Mouse (Mus musculus) c-Kit-positive CD71-positive TER-119-positive erythroid progenitor cells, embryonic 14.5 days (primary cell): ENCODE data around the gene Tuba1c.

ENCODE experiments used
- DNase-seq: peaks from one replicate; pipeline ENCODE4 v3.0.0-alpha.2; 2013; ENCODE audit warnings: low spot score

The Tuba1c gene

DNA sequence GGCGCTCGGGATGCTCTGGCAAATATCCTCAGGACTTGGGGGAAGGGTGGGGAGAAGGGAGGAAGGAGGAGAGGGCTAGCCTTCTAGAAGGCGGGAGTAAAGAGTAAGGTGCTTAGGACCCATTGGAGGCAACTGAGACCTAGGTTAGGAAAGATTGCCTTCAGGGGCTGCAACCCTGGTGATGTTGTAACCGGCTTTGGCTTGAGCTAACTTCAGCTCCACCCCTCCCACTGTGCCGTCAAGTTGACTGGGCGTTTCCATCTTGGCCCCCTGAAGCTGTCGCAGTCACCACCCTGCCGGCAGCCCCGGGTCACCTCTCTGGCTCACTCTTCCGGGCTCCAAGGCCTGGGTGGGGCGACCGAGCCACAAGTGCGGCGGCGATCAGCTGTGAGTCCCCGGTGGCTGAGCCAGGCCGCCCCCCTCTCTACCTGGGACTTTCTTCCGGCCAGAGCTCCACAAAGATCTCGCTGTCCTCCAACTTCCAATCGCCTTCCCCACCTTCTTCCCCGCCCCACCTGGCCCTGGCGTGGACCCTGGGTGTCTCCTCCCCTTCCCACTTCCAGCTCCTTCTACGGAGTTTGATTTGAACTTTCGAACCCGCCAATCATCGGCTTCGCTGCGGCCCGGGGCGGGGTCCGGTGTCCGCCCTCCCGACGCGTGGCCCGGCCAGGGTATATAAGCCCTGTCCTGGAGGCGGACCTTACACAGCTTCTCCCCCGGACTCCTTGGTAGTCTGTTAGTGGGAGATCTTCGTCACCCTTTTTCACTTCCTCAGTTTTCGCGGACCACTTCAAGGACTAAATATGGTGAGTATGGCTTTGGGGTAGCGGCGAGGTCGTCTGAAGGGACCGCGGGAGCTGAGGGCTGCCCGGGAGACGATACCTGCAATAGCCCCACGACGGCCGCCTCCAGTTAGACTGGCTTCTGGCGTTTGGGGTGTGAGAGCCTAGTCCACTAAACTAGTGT lies at the start of gene Tuba1c:
Gene Tuba1c (plus strand): TSS at position 273 of the 966 bp plus-strand sequence.
- DNase-seq, result peak; percentile 95

GRCm38 (mm10) chr15:98980012-98980614 lies 49.6 kb upstream of the Tuba1c start:
- no peak for DNase-seq

- DNase-seq, result no peak
Measured at GRCm38 (mm10) chr15:98982100-98982499, 47.6 kb upstream of the Tuba1c start.

- DNase-seq, result no peak
Measured at GRCm38 (mm10) chr15:98983431-98984081, 46.1 kb upstream of the Tuba1c start.

DNA sequence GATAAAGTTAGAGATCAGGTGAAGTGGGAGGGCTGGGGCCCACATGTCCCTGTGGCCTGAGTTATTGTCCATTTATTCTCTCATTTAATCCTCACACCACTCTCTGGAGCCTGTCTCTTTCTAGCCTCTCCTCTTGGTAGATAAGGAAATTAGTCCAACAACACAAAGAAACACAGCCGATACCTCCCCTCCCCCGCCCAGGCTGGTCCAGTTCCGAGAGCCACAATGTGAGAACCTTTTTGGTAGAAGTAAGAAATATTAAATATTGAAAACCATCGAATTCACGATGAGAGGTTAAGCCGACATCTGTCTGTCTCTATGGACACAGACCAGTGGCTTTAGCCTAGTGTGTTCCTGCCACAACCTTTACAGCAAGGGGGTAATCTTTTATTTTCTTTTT lies 45.0 kb upstream of the Tuba1c start:
- no peak for DNase-seq

DNA sequence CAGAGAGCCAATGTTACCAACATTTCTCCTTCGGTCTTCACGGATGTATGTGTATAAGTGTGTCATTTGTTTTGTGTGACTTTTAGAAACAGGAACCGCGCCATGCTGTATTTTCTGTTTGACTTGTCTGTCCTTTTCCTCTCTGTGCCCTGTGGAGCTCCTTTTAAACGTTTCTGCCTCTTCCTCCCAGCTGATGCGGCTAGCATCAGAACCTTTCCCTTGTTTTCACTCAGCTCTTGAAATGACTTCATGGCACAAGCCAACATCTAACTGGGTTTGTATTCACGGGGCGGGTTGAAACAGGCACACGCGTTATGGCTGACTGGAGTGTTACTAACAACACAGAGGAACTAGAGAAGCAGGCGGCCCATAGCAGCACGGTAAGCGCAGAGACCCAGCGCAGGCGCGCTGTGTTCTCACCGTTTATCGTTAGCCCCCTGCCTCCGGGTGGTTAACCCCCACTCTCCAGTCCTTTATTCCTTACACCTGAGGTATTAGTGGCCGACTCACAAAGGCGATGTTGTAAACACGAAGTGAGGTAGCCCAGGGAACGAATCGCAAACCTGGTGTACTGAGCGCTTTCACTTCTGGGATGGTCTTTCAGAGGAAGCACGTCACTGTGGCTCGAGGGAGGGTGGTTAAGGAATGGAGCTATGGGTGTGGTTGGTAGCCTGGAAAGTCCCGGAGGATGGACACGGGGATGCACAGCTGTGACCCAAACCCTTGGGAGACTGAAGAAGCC lies 44.3 kb upstream of the Tuba1c start:
- peak; percentile 74 for DNase-seq

DNA sequence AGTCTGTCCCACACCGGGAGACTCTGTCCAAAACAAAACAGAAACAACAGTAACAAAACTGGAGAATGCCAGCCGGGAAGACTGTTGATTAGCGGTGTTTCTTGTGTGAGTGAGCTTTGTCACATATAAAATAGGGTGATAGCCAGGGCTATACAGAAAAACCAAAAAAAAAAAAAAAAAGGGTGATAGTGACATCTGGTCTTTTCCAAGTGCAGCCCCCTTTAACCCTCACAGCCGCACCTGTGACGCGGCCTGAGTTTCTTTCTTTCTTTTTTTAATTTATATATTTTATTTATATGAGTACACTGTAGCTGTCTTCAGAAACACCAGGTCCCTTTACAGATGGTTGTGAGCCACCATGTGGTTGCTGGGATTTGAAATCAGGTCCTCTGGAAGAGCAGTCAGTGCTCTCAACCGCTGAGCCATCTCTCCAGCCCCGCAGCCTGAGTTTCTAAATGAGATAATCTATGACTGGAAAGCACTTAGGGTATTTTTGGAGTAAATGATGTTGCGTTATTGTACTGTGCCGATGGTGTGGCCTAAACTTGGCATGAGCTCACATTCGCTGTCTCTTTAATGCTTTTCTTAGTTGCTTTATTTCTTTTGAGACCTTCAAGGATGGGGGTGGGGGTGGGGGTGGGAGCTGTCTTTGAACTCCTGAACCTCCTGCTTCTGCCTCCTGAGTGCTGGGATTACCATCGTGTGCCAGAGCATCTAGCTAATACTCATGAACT lies 43.5 kb upstream of the Tuba1c start:
- DNase-seq, result no peak

DNA sequence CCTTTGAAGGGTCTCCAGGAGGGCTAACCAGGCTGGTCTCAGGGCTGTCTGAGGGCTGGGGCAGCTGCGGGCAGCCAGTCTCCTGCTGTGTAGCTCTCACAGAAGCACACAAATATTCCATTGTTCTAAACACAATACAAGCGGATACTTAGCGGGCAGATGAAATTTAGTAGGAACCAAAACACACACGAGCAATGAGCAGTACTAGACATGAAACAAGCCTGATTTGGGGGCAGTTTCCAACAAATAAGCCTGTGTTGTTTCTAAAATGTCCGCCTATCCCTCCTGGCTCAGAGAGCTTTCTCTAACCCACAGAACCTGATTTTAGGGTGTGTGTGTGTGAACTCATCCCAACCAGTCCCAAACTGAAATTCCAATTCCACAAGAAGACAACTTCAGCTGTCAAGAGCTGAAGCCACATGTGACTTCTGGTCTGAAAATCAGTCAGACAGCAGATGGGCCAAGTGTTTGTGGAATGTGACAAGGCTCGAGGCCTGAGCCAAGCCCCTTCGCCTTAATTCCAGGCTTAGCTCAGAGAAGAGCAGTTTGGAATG lies 42.5 kb upstream of the Tuba1c start:
- no peak for DNase-seq

DNA sequence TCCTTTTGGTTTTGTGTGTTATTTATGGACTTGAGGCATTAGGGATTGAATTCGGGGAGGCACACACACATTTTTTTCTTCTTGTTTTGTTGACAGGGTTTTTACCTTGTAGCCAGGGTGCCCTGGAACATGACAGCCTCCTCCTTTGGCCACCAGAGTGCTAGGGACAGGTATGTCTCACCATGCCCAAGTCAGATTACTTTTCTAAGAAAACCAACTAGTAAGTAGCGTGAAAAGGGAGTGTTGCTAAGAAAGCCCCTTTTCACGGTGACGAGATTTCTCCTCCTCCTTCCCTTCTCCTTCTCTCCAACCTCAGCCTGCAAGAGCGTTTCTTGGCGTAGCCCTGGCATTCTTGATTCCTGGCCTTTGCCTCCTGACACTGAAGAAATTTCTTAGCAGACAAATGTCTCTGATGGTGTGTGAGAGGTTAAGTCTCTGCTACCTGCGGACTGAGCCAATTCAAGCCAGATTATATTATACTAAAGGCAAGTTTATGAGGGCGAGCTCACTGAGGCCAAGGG lies 42.0 kb upstream of the Tuba1c start:
- no peak for DNase-seq

DNA sequence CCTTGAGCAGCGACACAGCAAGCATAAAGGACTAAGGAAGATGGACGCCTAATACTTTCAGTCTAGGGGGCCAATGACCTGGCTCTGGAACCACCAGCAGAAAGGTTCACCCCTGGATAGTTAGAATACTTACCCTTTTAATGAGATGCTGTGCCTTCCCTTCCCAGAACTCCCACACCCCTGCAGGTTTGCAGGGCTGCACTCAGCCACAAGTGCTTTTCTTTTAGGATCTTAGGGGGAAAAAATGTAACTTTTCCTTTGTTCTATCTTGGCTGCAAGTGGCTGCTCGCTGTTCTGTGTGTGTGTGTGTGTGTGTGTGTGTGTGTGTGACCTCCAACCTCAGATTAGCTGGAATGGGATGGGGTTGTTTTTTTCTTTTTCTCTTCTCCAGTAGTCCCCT lies 40.9 kb upstream of the Tuba1c start:
- no peak for DNase-seq

GRCm38 (mm10) chr15:98989701-98990430 lies 39.8 kb upstream of the Tuba1c start:
- no peak for DNase-seq

- no peak for DNase-seq
Measured at GRCm38 (mm10) chr15:98990669-98991539, 38.8 kb upstream of the Tuba1c start.

DNA sequence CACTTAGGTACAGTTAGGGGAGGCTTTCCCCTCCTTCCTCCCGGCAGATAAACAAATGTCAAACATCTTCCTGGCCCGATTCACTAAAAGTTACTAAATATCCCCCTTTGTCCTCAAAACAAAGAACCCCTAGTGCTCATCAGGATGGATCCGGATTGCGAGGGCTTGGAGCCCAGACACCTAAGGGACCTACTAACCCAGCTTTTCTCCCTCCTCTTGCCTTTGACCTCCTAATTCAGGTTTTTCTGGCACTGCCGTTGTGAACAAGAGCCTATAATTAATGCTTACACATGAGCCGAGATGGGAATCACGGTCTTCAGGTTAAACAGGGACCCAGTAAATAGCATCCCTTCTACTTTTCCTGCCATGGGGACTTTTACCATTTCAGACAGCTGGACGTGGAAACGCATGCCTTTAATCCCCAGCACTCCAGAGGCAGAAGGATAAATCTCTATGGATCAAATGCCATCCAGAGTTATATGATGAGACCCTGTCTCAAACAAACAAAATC lies 38.1 kb upstream of the Tuba1c start:
- DNase-seq, result no peak

GRCm38 (mm10) chr15:98992086-98992912 lies 37.4 kb upstream of the Tuba1c start:
- peak; percentile 52 for DNase-seq

DNA sequence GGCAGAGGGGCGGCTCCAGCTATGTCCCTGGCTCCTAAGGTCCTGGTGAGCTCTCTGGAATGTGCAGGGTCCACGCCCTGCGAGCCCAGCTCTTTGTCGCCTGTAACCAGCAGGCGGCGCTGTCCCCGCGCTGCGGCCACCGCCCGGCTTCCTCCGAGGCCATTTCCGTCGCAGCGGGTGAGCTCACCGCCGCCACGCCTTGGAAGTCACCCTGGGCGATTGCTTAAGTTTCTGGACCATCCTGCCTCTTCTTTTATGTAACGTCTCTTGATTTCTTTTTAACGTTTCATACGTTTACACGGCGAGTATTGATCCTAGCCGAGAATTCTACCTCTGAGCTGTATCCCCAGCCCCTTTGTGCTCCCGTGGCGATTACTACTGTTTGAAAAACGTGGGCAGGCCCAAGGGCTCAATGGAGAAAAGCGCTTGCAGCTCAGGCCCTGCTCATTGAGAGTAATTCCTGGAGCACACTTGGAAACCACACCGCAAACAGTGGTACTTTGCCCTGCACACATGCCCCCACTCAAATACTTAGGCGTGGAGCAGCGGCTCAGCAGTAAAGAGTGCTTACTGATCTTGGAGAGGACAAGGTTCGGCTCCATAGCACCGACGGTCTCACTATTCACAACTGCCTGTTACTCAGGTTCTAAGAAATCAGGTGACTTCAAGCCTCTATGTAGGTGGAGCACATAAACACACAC lies 36.4 kb upstream of the Tuba1c start:
- DNase-seq, result peak; percentile 89

GRCm38 (mm10) chr15:98993865-98994264 lies 35.8 kb upstream of the Tuba1c start:
- DNase-seq, result peak; percentile 93

DNA sequence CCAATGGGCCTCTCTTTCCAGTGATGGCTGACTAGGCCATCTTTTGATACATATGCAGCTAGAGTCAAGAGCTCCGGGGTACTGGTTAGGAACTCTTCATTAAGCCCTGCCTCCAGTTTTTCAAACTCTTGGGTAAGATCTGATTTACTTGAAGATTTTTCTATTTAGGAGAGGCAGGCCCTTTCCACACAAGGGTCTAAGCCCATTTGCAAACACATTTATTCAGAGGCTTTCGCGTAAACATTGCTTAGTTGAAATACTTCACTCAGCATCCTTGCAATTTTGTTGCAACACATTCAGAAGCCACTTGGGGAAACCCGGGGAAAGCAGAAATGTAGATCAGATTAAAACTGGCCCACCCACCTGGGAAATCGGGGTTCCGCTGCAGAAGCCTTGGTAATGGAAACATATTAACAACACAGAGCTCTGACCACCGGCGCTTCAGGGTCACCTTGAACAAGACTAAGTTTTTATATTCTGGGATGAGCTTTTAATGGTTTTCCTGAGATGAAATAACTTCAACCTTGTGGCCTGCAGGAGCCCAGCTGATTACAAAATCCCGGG lies 34.7 kb upstream of the Tuba1c start:
- DNase-seq, result no peak
